Mouse (Mus musculus): Measurements from ENCODE around the gene Mrtfa.

The Mrtfa gene

GRCm38 (mm10) chr15:81062175-81062588 is 128.4 kb downstream of the Mrtfa start:
- DNase-seq: peak; percentile 44

- no peak for DNase-seq
Observed at GRCm38 (mm10) chr15:81060975-81061374, 129.6 kb downstream of the Mrtfa start.

- DNase-seq: no peak
Observed at GRCm38 (mm10) chr15:81057736-81058135, 132.8 kb downstream of the Mrtfa start.

GRCm38 (mm10) chr15:81055488-81055887 is 135.1 kb downstream of the Mrtfa start:
- DNase-seq: no peak

- no peak for DNase-seq
Observed at GRCm38 (mm10) chr15:81052491-81052890, 138.1 kb downstream of the Mrtfa start.

- no peak for DNase-seq
Observed at GRCm38 (mm10) chr15:81050488-81050887, 140.1 kb downstream of the Mrtfa start.

GRCm38 (mm10) chr15:81049401-81050053 is 141.0 kb downstream of the Mrtfa start:
- peak; percentile 52 for DNase-seq

- DNase-seq: peak; percentile 43
Observed at GRCm38 (mm10) chr15:81047497-81047896, 143.1 kb downstream of the Mrtfa start.

- DNase-seq: no peak
Observed at GRCm38 (mm10) chr15:81046061-81046460, 144.5 kb downstream of the Mrtfa start.

GRCm38 (mm10) chr15:81045336-81045735 is 145.2 kb downstream of the Mrtfa start:
- DNase-seq: no peak

GRCm38 (mm10) chr15:81044446-81044845 is 146.1 kb downstream of the Mrtfa start:
- DNase-seq: no peak

GRCm38 (mm10) chr15:81042276-81042931 is 148.2 kb downstream of the Mrtfa start:
- peak; percentile 43 for DNase-seq

- DNase-seq: no peak
Observed at GRCm38 (mm10) chr15:81041767-81042166, 148.8 kb downstream of the Mrtfa start.

GRCm38 (mm10) chr15:81038419-81038818 is 152.1 kb downstream of the Mrtfa start:
- no peak for DNase-seq

- DNase-seq: no peak
Observed at GRCm38 (mm10) chr15:81035417-81036162, 155.0 kb downstream of the Mrtfa start.

GRCm38 (mm10) chr15:81034119-81034518 is 156.4 kb downstream of the Mrtfa start:
- DNase-seq: no peak

- DNase-seq: peak; percentile 55
Observed at GRCm38 (mm10) chr15:81032941-81033629, 157.5 kb downstream of the Mrtfa start.

- DNase-seq: no peak
Observed at GRCm38 (mm10) chr15:81031611-81032010, 158.9 kb downstream of the Mrtfa start.

- DNase-seq: no peak
Observed at GRCm38 (mm10) chr15:81030891-81031425, 159.6 kb downstream of the Mrtfa start.

- peak; percentile 78 for DNase-seq
Observed at GRCm38 (mm10) chr15:81027378-81028173, 163.0 kb downstream of the Mrtfa start.

- no peak for DNase-seq
Observed at GRCm38 (mm10) chr15:81026901-81027300, 163.7 kb downstream of the Mrtfa start.

GRCm38 (mm10) chr15:81023842-81024241 is 166.7 kb downstream of the Mrtfa start:
- no peak for DNase-seq

All from retina, postnatal 1 day (tissue).